Mouse (Mus musculus) forebrain, embryonic 10.5 days (tissue): ENCODE data around the gene Sf3a1. TPM values are rescaled to one million over a fixed set of nuclear protein-coding genes. Genes with fewer than 3 reads are reported as not detected.
A peak's percentile ranks its signal among the peaks of the same experiment; 100 is the strongest.
"Not testable (repeated sequence)": the region's sequence is repeated elsewhere in the genome, so short reads cannot be mapped to it uniquely, and the experiment has no call there.

Source experiments
- DNase-seq: peaks from one replicate; pipeline ENCODE4 v3.0.0-alpha.2; 2017; ENCODE audit warnings: low spot score; ENCODE audit errors: extremely low spot score
- H3K27ac ChIP-seq: fragments of 300-500 bp; sonication (generic); 2 replicates; pipeline ENCODE4 v1.5.1; 2016; ENCODE audit warnings: mild to moderate bottlenecking
- H3K27me3 ChIP-seq: fragments of 300-500 bp; sonication (generic); 2 replicates; pipeline ENCODE4 v1.6.1; 2016; ENCODE audit warnings: mild to moderate bottlenecking; ENCODE audit not compliant: poor library complexity, severe bottlenecking
- H3K36me3 ChIP-seq: fragments of 300-500 bp; sonication (generic); replicated peaks from 2 replicates; pipeline ENCODE4 v1.6.1; 2016; ENCODE audit warnings: mild to moderate bottlenecking, moderate library complexity
- H3K4me1 ChIP-seq: fragments of 300-500 bp; sonication (generic); 2 replicates; pipeline ENCODE4 v1.6.1; 2016
- H3K4me3 ChIP-seq: fragments of 300-500 bp; sonication (generic); 2 replicates; pipeline ENCODE4 v1.5.1; 2016; ENCODE audit warnings: mild to moderate bottlenecking, moderate library complexity
- H3K9me3 ChIP-seq: fragments of 300-500 bp; sonication (generic); 2 replicates; pipeline ENCODE4 v1.6.1; 2016; ENCODE audit warnings: mild to moderate bottlenecking, moderate library complexity
- WGBS: fragments of 180-500 bp; shearing (Covaris S2); methylation state at CpG from one replicate; pipeline ENCODE4 v1.1.7; 2016; 5-methylcytosine and 5-hydroxymethylcytosine counted together
- polyA plus RNA-seq: library from polyadenylated mRNA; unstranded; fragments of >200 nt; fragmentation: Nextera tagmentation; extraction: Ambion mirVana; gene quantifications from 2 replicates; pipeline ENCODE4 v1.2.1, GENCODE M21; 2016

Sf3a1 gene
- polyA plus RNA-seq, result 103 and 104 TPM in 2 replicates

GRCm38 (mm10) chr11:4159808-4160708 lies at the start of gene Sf3a1, which contains the start of gene Ccdc157:
Sf3a1 (plus strand) TSS chr11:4160350.
Ccdc157 (minus strand) TSS chr11:4160293.
- peak within 1 kb of the TSS; percentile 96 for H3K27ac ChIP-seq
- DNase-seq, result peak; percentile 95
- peaks cover 41% of the 10 kb centered on the region for H3K36me3 ChIP-seq
- peak within 1 kb of the TSS; percentile 67 for H3K4me3 ChIP-seq
- peaks cover 48% of the 10 kb centered on the region for H3K4me1 ChIP-seq
- 1% methylated on average over 54 of the region's 54 CpGs for WGBS
- no peaks in the 10 kb centered on the region for H3K27me3 ChIP-seq
- H3K9me3 ChIP-seq, result no peaks in the 10 kb centered on the region

- peaks cover 10% of the 10 kb centered on the region for H3K27me3 ChIP-seq
- peaks cover 3% of the 10 kb centered on the region; the same call in 1 of the 2 replicates for H3K4me1 ChIP-seq
- no peak overlapping the region for H3K27ac ChIP-seq
- H3K36me3 ChIP-seq, result 0 out of 2 replicates have a peak, but pooled peaks cover 2% of the 10 kb centered on the region
- no peaks in the 10 kb centered on the region for H3K9me3 ChIP-seq
- H3K4me3 ChIP-seq, result no peak overlapping the region
- DNase-seq, result no peak
- 92% methylated on average over 4 of the region's 4 CpGs for WGBS
Measured at GRCm38 (mm10) chr11:4112033-4112432, 48.1 kb upstream of the Sf3a1 start.

GRCm38 (mm10) chr11:4112861-4113260 lies 47.3 kb upstream of the Sf3a1 start:
- WGBS, result 90% methylated on average over 6 of the region's 6 CpGs
- H3K4me1 ChIP-seq, result peaks cover 11% of the 10 kb centered on the region
- H3K27me3 ChIP-seq, result peaks cover 18% of the 10 kb centered on the region
- no peak for DNase-seq
- H3K27ac ChIP-seq, result no peak overlapping the region
- H3K9me3 ChIP-seq, result no peaks in the 10 kb centered on the region
- no peak overlapping the region for H3K4me3 ChIP-seq
- 0 out of 2 replicates have a peak, but pooled peaks cover 2% of the 10 kb centered on the region for H3K36me3 ChIP-seq

GRCm38 (mm10) chr11:4113496-4113895 lies 46.7 kb upstream of the Sf3a1 start:
- Histone ChIP-seq H3K9me3 (no peaks in the 10 kb centered on the region), H3K4me3 (no peak overlapping the region), H3K27me3 (peaks cover 24% of the 10 kb centered on the region), H3K27ac (no peak overlapping the region), H3K4me1 (peaks cover 17% of the 10 kb centered on the region), H3K36me3 (0 out of 2 replicates have a peak, but pooled peaks cover under 1% of the 10 kb centered on the region)
- no peak for DNase-seq
- WGBS, result 83% methylated on average over 4 of the region's 4 CpGs

GRCm38 (mm10) chr11:4113970-4114369 lies 46.2 kb upstream of the Sf3a1 start:
- peaks cover 28% of the 10 kb centered on the region for H3K27me3 ChIP-seq
- DNase-seq, result no peak
- no peaks in the 10 kb centered on the region for H3K36me3 ChIP-seq
- 82% methylated on average over 6 of the region's 6 CpGs for WGBS
- H3K27ac ChIP-seq, result no peak overlapping the region
- no peaks in the 10 kb centered on the region for H3K9me3 ChIP-seq
- H3K4me1 ChIP-seq, result peaks cover 22% of the 10 kb centered on the region
- no peak overlapping the region for H3K4me3 ChIP-seq

- peaks cover 24% of the 10 kb centered on the region for H3K4me1 ChIP-seq
- not testable (repeated sequence) for DNase-seq, H3K36me3 ChIP-seq, H3K9me3 ChIP-seq, H3K27ac ChIP-seq, H3K4me3 ChIP-seq
- 86% methylated on average over 6 of the region's 6 CpGs for WGBS
- peaks cover 34% of the 10 kb centered on the region for H3K27me3 ChIP-seq
Measured at GRCm38 (mm10) chr11:4114541-4114940, 45.6 kb upstream of the Sf3a1 start.

- Histone ChIP-seq H3K27me3 (peaks cover 42% of the 10 kb centered on the region), H3K4me3 (no peak overlapping the region), H3K27ac (no peak overlapping the region), H3K4me1 (peaks cover 24% of the 10 kb centered on the region), H3K36me3 (no peaks in the 10 kb centered on the region), H3K9me3 (no peaks in the 10 kb centered on the region)
- WGBS, result 92% methylated on average over 4 of the region's 4 CpGs
- DNase-seq, result no peak
Measured at GRCm38 (mm10) chr11:4115407-4115806, 44.7 kb upstream of the Sf3a1 start.

GRCm38 (mm10) chr11:4116458-4117141 lies 43.5 kb upstream of the Sf3a1 start:
- peaks cover 24% of the 10 kb centered on the region for H3K4me1 ChIP-seq
- no peak for DNase-seq
- WGBS, result 75% methylated on average over 11 of the region's 11 CpGs
- no peak overlapping the region for H3K27ac ChIP-seq
- no peaks in the 10 kb centered on the region for H3K9me3 ChIP-seq
- no peak overlapping the region for H3K4me3 ChIP-seq
- no peaks in the 10 kb centered on the region for H3K36me3 ChIP-seq
- H3K27me3 ChIP-seq, result peaks cover 49% of the 10 kb centered on the region

GRCm38 (mm10) chr11:4117372-4118071 lies 42.6 kb upstream of the Sf3a1 start:
- no peaks in the 10 kb centered on the region for H3K36me3 ChIP-seq
- no peaks in the 10 kb centered on the region for H3K9me3 ChIP-seq
- no peak overlapping the region for H3K27ac ChIP-seq
- no peak for DNase-seq
- H3K4me1 ChIP-seq, result peaks cover 24% of the 10 kb centered on the region
- peak overlapping the region; percentile 64 for H3K4me3 ChIP-seq
- peaks cover 49% of the 10 kb centered on the region for H3K27me3 ChIP-seq
- WGBS, result 42% methylated on average over 3 of the region's 3 CpGs

- peak; percentile 66 for DNase-seq
- Histone ChIP-seq H3K4me3 (peak overlapping the region; percentile 64), H3K9me3 (no peaks in the 10 kb centered on the region), H3K27me3 (peaks cover 49% of the 10 kb centered on the region), H3K4me1 (peaks cover 24% of the 10 kb centered on the region), H3K36me3 (no peaks in the 10 kb centered on the region), H3K27ac (peak overlapping the region; percentile 81)
- 3% methylated on average over 41 of the region's 41 CpGs for WGBS
Measured at GRCm38 (mm10) chr11:4118081-4118921, 41.8 kb upstream of the Sf3a1 start.

GRCm38 (mm10) chr11:4119635-4120034 lies 40.5 kb upstream of the Sf3a1 start:
- H3K36me3 ChIP-seq, result no peaks in the 10 kb centered on the region
- peaks cover 24% of the 10 kb centered on the region for H3K4me1 ChIP-seq
- no peak for DNase-seq
- H3K9me3 ChIP-seq, result no peaks in the 10 kb centered on the region
- WGBS, result 84% methylated on average over 5 of the region's 5 CpGs
- H3K27me3 ChIP-seq, result peaks cover 49% of the 10 kb centered on the region
- no peak overlapping the region for H3K27ac ChIP-seq
- H3K4me3 ChIP-seq, result no peak overlapping the region

- Histone ChIP-seq H3K36me3 (no peaks in the 10 kb centered on the region), H3K4me3 (no peak overlapping the region), H3K4me1 (peaks cover 23% of the 10 kb centered on the region), H3K27me3 (peaks cover 43% of the 10 kb centered on the region), H3K27ac (no peak overlapping the region), H3K9me3 (peaks cover 10% of the 10 kb centered on the region; the same call in 1 of the 2 replicates)
- 82% methylated on average over 3 of the region's 3 CpGs for WGBS
- no peak for DNase-seq
Measured at GRCm38 (mm10) chr11:4121691-4122090, 38.5 kb upstream of the Sf3a1 start.
